ENCODE assay signal across 16 mouse cellular contexts in genomic region chr15:100489263-100489662, GRCm38 (mm10). TPM values are rescaled to one million over a fixed set of nuclear protein-coding genes. Genes with fewer than 3 reads are reported as not detected.
DNase-seq lines count a peak whose midpoint lies in the region; ATAC-seq and TF ChIP-seq lines count a peak whose summit lies in the region.
"Had no signal": no experiment of that assay in that cellular context is flagged by ENCODE, and none has a peak within 500 bp of the region (broad histone marks: within the 10 kb centered on the region; RNA-seq: fewer than 3 reads in every experiment).

No protein-coding gene starts in this region.

- peaks cover 67% of the 10 kb centered on the region for H3K79me2 ChIP-seq in C2C12 (ENCODE audit: control insufficient read depth, insufficient read depth)

- peak overlapping the region; percentile 12; the same call in 1 of the 2 replicates for H3K27ac ChIP-seq in embryonic facial prominence, embryonic 15.5 days (replicated peaks)
- no peak overlapping the region; the same call in 1 of the 2 replicates for H3K27ac ChIP-seq in embryonic facial prominence, embryonic 10.5 days (replicated peaks)
- peak overlapping the region; percentile 70 for H3K27ac ChIP-seq in kidney, postnatal 0 days
- H3K27ac ChIP-seq: embryonic facial prominence, embryonic 12.5 days; forebrain, embryonic 15.5 days; limb, embryonic 15.5 days; liver, embryonic 15.5 days had no signal

- no peak for DNase-seq in embryonic facial prominence, embryonic 10.5 days (ENCODE audit: low spot score)
- peak; percentile 34 for DNase-seq in kidney, adult 18-20 months
- no peak for DNase-seq in kidney, adult 11 months
- DNase-seq in kidney, postnatal 0 days (ENCODE audit: low spot score), result peak; percentile 69
- DNase-seq in lung, postnatal 14 days, result no peak
- no peak for DNase-seq in cerebellum, adult 18-20 months
- DNase-seq: cerebellum, adult 9-10 months; spleen, adult 18-20 months; thymus, postnatal 36 days had no signal

- no peak overlapping the region for H3K9ac ChIP-seq in embryonic facial prominence, embryonic 15.5 days
- peak overlapping the region; percentile 19; the same call in 1 of the 2 replicates for H3K9ac ChIP-seq in kidney, postnatal 0 days (ENCODE audit: low read depth, low read length)
- H3K9ac ChIP-seq: forebrain, embryonic 15.5 days; limb, embryonic 15.5 days; liver, embryonic 15.5 days had no signal

- no peaks in the 10 kb centered on the region for H3K27me3 ChIP-seq in embryonic facial prominence, embryonic 15.5 days
- no peaks in the 10 kb centered on the region for H3K27me3 ChIP-seq in embryonic facial prominence, embryonic 10.5 days (replicated peaks; ENCODE audit: low read depth, poor library complexity, severe bottlenecking)
- no peaks in the 10 kb centered on the region for H3K27me3 ChIP-seq in C2C12 (ENCODE audit: control insufficient read depth, insufficient read depth, insufficient read length)
- H3K27me3 ChIP-seq in kidney, postnatal 0 days (ENCODE audit: insufficient read depth, low read length), result no peaks in the 10 kb centered on the region
- H3K27me3 ChIP-seq: embryonic facial prominence, embryonic 12.5 days; forebrain, embryonic 15.5 days; limb, embryonic 15.5 days had no signal

- no peak for TF ChIP-seq CTCF in C2C12 (IDR thresholded peaks at IDR 0.05; ENCODE audit: control insufficient read depth, insufficient read depth, insufficient read length)
- no peak for TF ChIP-seq CTCF in kidney, postnatal 0 days (IDR thresholded peaks at IDR 0.05; ENCODE audit: low read depth)

- H3ac ChIP-seq in C2C12 (ENCODE audit: control insufficient read depth, insufficient read length, low read depth), result no peak overlapping the region

- H3K4me1 ChIP-seq in embryonic facial prominence, embryonic 15.5 days, result peaks cover 56% of the 10 kb centered on the region
- peaks cover 74% of the 10 kb centered on the region for H3K4me1 ChIP-seq in embryonic facial prominence, embryonic 10.5 days
- peaks cover 34% of the 10 kb centered on the region; the same call in 1 of the 2 replicates for H3K4me1 ChIP-seq in kidney, postnatal 0 days (replicated peaks; ENCODE audit: insufficient read depth, low read length)

- peaks cover 36% of the 10 kb centered on the region for H3K36me3 ChIP-seq in embryonic facial prominence, embryonic 15.5 days
- H3K36me3 ChIP-seq in embryonic facial prominence, embryonic 10.5 days (replicated peaks), result peaks cover 56% of the 10 kb centered on the region
- peaks cover 44% of the 10 kb centered on the region for H3K36me3 ChIP-seq in C2C12 (ENCODE audit: control insufficient read depth, insufficient read depth)
- H3K36me3 ChIP-seq in kidney, postnatal 0 days (ENCODE audit: insufficient read depth, low read length), result peaks cover 24% of the 10 kb centered on the region; the same call in 1 of the 2 replicates
- H3K36me3 ChIP-seq: liver, embryonic 15.5 days had no signal

- no peaks in the 10 kb centered on the region for H3K9me3 ChIP-seq in embryonic facial prominence, embryonic 15.5 days (replicated peaks)
- H3K9me3 ChIP-seq in embryonic facial prominence, embryonic 10.5 days, result no peaks in the 10 kb centered on the region
- H3K9me3 ChIP-seq in kidney, postnatal 0 days (replicated peaks; ENCODE audit: low read length), result no peaks in the 10 kb centered on the region
- H3K9me3 ChIP-seq: embryonic facial prominence, embryonic 12.5 days; forebrain, embryonic 15.5 days; limb, embryonic 15.5 days; liver, embryonic 15.5 days had no signal

- no peak for ATAC-seq in embryonic facial prominence, embryonic 15.5 days (ENCODE audit: insufficient number of reproducible peaks, low FRiP score, low TSS enrichment, low read depth)
- 0 out of 2 replicates have a peak, but pooled peaks have one; percentile 49 for ATAC-seq in kidney, postnatal 0 days (replicated peaks; ENCODE audit: low FRiP score, low read depth)
- ATAC-seq: forebrain, embryonic 15.5 days had no signal

- H3K4me3 ChIP-seq in embryonic facial prominence, embryonic 15.5 days (replicated peaks), result no peak overlapping the region
- no peak overlapping the region for H3K4me3 ChIP-seq in embryonic facial prominence, embryonic 10.5 days
- no peak overlapping the region for H3K4me3 ChIP-seq in C2C12 (ENCODE audit: insufficient read depth, poor library complexity, severe bottlenecking)
- no peak overlapping the region for H3K4me3 ChIP-seq in kidney, postnatal 0 days (replicated peaks; ENCODE audit: low read depth, low read length)
- H3K4me3 ChIP-seq: embryonic facial prominence, embryonic 12.5 days; forebrain, embryonic 15.5 days; limb, embryonic 15.5 days; liver, embryonic 15.5 days had no signal

- H3K4me2 ChIP-seq in embryonic facial prominence, embryonic 15.5 days (replicated peaks), result no peak overlapping the region
- H3K4me2 ChIP-seq in kidney, postnatal 0 days (ENCODE audit: low read length), result peak overlapping the region; percentile 2; the same call in 1 of the 2 replicates
- H3K4me2 ChIP-seq: embryonic facial prominence, embryonic 12.5 days; forebrain, embryonic 15.5 days; limb, embryonic 15.5 days; liver, embryonic 15.5 days; midbrain, embryonic 11.5 days had no signal

- peaks cover 48% of the 10 kb centered on the region for H3K79me3 ChIP-seq in C2C12 (ENCODE audit: low read depth)

- 74% methylated on average over 15 of the region's 15 CpGs for WGBS in embryonic facial prominence, embryonic 15.5 days
- 88% methylated on average over 15 of the region's 15 CpGs for WGBS in embryonic facial prominence, embryonic 10.5 days
- 39% methylated on average over 15 of the region's 15 CpGs for WGBS in kidney, postnatal 0 days

TF ChIP-seq in C2C12, 6 proteins besides CTCF, POLR2A, EP300 and RAD21:
- TF ChIP-seq MYOD1 (IDR thresholded peaks at IDR 0.05; ENCODE audit: control insufficient read depth, insufficient read length, low read depth) (peak; percentile 70), MAX (IDR thresholded peaks at IDR 0.05) (no peak)

RNA-seq across cellular contexts. Expression of gene Csrnp2, which starts 6.0 kb away (rescaled TPM):
- polyA plus RNA-seq in embryonic facial prominence, embryonic 15.5 days (2015; fragmentation: Nextera tagmentation; extraction: Ambion mirVana), result 17.4 and 18.8 TPM in 2 replicates
- polyA plus RNA-seq in embryonic facial prominence, embryonic 10.5 days (2016; fragmentation: Nextera tagmentation; extraction: Ambion mirVana), result 24.2 and 25.4 TPM in 2 replicates
- 11.6 TPM for polyA plus RNA-seq in C2C12 (2012; fragmentation: generic; extraction: Trizol)
- 10.4 and 10.9 TPM in 2 replicates for polyA plus RNA-seq in kidney, postnatal 0 days (2015; fragmentation: Nextera tagmentation; extraction: Ambion mirVana)

RNA-seq across cellular contexts. Expression of gene Letmd1, which starts 20.4 kb away (rescaled TPM):
- 29.6 and 30.2 TPM in 2 replicates for polyA plus RNA-seq in embryonic facial prominence, embryonic 15.5 days (2015; fragmentation: Nextera tagmentation; extraction: Ambion mirVana)
- 36.5 and 38.6 TPM in 2 replicates for polyA plus RNA-seq in embryonic facial prominence, embryonic 10.5 days (2016; fragmentation: Nextera tagmentation; extraction: Ambion mirVana)
- 34.0 TPM for polyA plus RNA-seq in C2C12 (2012; fragmentation: generic; extraction: Trizol)
- 21.3 and 22.4 TPM in 2 replicates for polyA plus RNA-seq in kidney, postnatal 0 days (2015; fragmentation: Nextera tagmentation; extraction: Ambion mirVana)

Comparison
In these comparisons a context has a peak if more than half of its experiments do, and no peak if none do; other contexts are left out.
1. DNase-seq: peak in kidney, adult 18-20 months (single experiment) and kidney, postnatal 0 days (single experiment); none in embryonic facial prominence, embryonic 10.5 days (single experiment), kidney, adult 11 months (single experiment), lung, postnatal 14 days (single experiment) and cerebellum, adult 18-20 months (0 of 2).